Mouse (Mus musculus): ENCODE data around the gene Stum. TPM values are rescaled to one million over a fixed set of nuclear protein-coding genes. Genes with fewer than 3 reads are reported as not detected.

The Stum gene
- polyA plus RNA-seq, 1 experiment from 2014 or later: 1.2 TPM

- Histone ChIP-seq H3K4me1 (ENCODE audit: control insufficient read depth, insufficient read depth, low read length) (peaks cover 78% of the 10 kb centered on the region), H3K9ac (ENCODE audit: low read depth, low read length) (peak overlapping the region; percentile 54; the same call in 1 of the 2 replicates), H3K4me2 (ENCODE audit: low read depth, low read length) (peak overlapping the region; percentile 26; the same call in 1 of the 2 replicates), H3K27ac (ENCODE audit: low read length) (peak overlapping the region; percentile 91), H3K27me3 (replicated peaks; ENCODE audit: control insufficient read depth, insufficient read depth, low read length) (no peaks in the 10 kb centered on the region), H3K4me3 (ENCODE audit: low read length) (no peak overlapping the region), H3K36me3 (ENCODE audit: control insufficient read depth, insufficient read depth, low read length) (no peaks in the 10 kb centered on the region), H3K9me3 (ENCODE audit: control insufficient read depth, low read length) (no peaks in the 10 kb centered on the region)
- WGBS: 77% methylated on average over 3 of the region's 3 CpGs
- ATAC-seq: no peak
These were observed 78.6 kb downstream of the Stum start for GRCm38 (mm10) chr1:180404706-180405105.

DNA sequence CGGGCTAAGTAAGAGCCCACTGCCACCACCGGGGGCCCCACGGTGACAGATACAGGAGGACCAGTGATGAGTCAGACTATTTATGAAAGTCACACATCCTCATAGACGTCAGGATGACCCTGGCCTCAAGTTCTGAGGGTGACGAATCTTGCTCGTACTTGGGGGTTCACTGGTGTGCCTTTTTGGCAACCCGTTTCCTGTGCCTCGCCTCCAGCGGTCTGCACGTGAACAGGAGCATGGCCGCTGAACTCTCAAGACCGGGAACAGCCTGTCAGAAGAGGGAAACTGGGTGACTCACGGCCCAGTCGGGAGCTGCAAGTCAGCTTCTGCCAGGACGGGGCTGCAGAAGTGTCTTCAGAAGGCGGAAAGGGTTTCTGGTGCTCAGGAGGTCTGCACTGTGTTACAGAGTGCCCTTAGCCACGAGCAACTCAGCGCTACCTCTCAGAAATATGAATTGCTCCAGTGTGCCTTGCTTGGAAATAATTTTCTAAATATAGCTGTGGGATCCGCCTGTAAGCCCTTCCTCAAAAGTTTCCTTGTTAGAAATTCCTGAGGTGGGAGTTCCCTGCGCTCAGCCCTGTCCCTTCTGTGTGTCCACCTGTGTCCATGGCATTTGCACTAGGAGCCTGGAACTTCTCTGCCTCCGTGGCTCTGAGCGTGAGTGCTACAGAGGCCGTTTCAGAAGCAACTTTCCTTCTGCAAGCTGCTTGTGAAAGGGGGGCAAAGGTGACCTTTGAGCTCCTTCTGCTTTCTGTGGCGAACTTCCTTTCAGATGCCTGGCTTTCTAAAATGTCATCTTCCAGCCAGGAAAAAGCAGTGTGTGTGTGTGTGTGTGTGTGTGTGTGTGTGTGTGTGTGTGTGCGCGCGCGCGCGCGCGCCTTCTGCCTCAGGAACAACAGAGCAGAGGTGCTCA, 79.4 kb downstream of the Stum start:
- H3K9ac ChIP-seq (ENCODE audit: low read depth, low read length): peak overlapping the region; percentile 54

DNA sequence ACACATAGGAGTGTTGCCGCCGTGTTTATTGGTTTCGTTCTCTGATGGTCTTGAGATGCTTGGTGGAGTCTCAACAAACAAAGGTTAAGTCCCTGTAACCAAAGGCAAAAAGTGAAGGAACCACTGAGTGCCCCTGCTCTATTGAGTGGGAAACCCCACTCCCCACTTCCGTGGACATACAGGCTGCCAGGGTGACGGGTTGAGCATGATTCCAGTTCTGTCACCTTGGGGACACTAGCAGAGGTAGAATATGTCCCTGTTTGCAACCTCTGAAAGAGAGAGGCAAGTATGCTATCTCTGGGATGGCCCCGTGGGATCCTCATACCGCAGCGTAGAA, 80.0 kb downstream of the Stum start:
- WGBS: 68% methylated on average over 8 of the region's 8 CpGs

More for the DNA sequence above, 79.4 kb downstream of the Stum start:
- ATAC-seq: peak; percentile 61
- Histone ChIP-seq H3K36me3 (ENCODE audit: control insufficient read depth, insufficient read depth, low read length) (no peaks in the 10 kb centered on the region), H3K9me3 (ENCODE audit: control insufficient read depth, low read length) (no peaks in the 10 kb centered on the region), H3K4me3 (ENCODE audit: low read length) (peak overlapping the region; percentile 10; the same call in 1 of the 2 replicates), H3K4me2 (ENCODE audit: low read depth, low read length) (peak overlapping the region; percentile 26), H3K27me3 (replicated peaks; ENCODE audit: control insufficient read depth, insufficient read depth, low read length) (no peaks in the 10 kb centered on the region), H3K4me1 (ENCODE audit: control insufficient read depth, insufficient read depth, low read length) (peaks cover 71% of the 10 kb centered on the region), H3K27ac (ENCODE audit: low read length) (peak overlapping the region; percentile 91)
- WGBS: 28% methylated on average over 32 of the region's 32 CpGs

GRCm38 (mm10) chr1:180402481-180403081, 80.7 kb downstream of the Stum start:
- H3K27ac ChIP-seq (ENCODE audit: low read length): peak overlapping the region; percentile 91
- H3K9me3 ChIP-seq (ENCODE audit: control insufficient read depth, low read length): no peaks in the 10 kb centered on the region
- WGBS: 57% methylated on average over 11 of the region's 11 CpGs
- peaks cover 58% of the 10 kb centered on the region for H3K4me1 ChIP-seq (ENCODE audit: control insufficient read depth, insufficient read depth, low read length)
- H3K4me3 ChIP-seq (ENCODE audit: low read length): no peak overlapping the region
- no peaks in the 10 kb centered on the region for H3K36me3 ChIP-seq (ENCODE audit: control insufficient read depth, insufficient read depth, low read length)
- no peak for ATAC-seq
- peak overlapping the region; percentile 54 for H3K9ac ChIP-seq (ENCODE audit: low read depth, low read length)
- H3K4me2 ChIP-seq (ENCODE audit: low read depth, low read length): no peak overlapping the region
- no peaks in the 10 kb centered on the region for H3K27me3 ChIP-seq (replicated peaks; ENCODE audit: control insufficient read depth, insufficient read depth, low read length)

More for the DNA sequence above, 80.0 kb downstream of the Stum start:
- Histone ChIP-seq H3K9me3 (ENCODE audit: control insufficient read depth, low read length) (no peaks in the 10 kb centered on the region), H3K4me1 (ENCODE audit: control insufficient read depth, insufficient read depth, low read length) (peaks cover 65% of the 10 kb centered on the region), H3K4me2 (ENCODE audit: low read depth, low read length) (peak overlapping the region; percentile 26; the same call in 1 of the 2 replicates), H3K4me3 (ENCODE audit: low read length) (no peak overlapping the region), H3K27ac (ENCODE audit: low read length) (peak overlapping the region; percentile 91), H3K36me3 (ENCODE audit: control insufficient read depth, insufficient read depth, low read length) (no peaks in the 10 kb centered on the region), H3K27me3 (replicated peaks; ENCODE audit: control insufficient read depth, insufficient read depth, low read length) (no peaks in the 10 kb centered on the region), H3K9ac (ENCODE audit: low read depth, low read length) (peak overlapping the region; percentile 54)
- ATAC-seq: no peak

- no peaks in the 10 kb centered on the region for H3K36me3 ChIP-seq (ENCODE audit: control insufficient read depth, insufficient read depth, low read length)
- no peak for ATAC-seq
- no peak overlapping the region for H3K4me3 ChIP-seq (ENCODE audit: low read length)
- H3K9ac ChIP-seq (ENCODE audit: low read depth, low read length): no peak overlapping the region
- no peaks in the 10 kb centered on the region for H3K27me3 ChIP-seq (replicated peaks; ENCODE audit: control insufficient read depth, insufficient read depth, low read length)
- no peak overlapping the region for H3K4me2 ChIP-seq (ENCODE audit: low read depth, low read length)
- WGBS: 82% methylated on average over 6 of the region's 6 CpGs
- H3K4me1 ChIP-seq (ENCODE audit: control insufficient read depth, insufficient read depth, low read length): peaks cover 50% of the 10 kb centered on the region
- H3K9me3 ChIP-seq (ENCODE audit: control insufficient read depth, low read length): no peaks in the 10 kb centered on the region
- peak overlapping the region; percentile 91 for H3K27ac ChIP-seq (ENCODE audit: low read length)
These were observed 81.6 kb downstream of the Stum start for GRCm38 (mm10) chr1:180401725-180402124.

- Histone ChIP-seq H3K9ac (ENCODE audit: low read depth, low read length) (no peak overlapping the region), H3K4me2 (ENCODE audit: low read depth, low read length) (no peak overlapping the region), H3K27ac (ENCODE audit: low read length) (peak overlapping the region; percentile 50), H3K4me3 (ENCODE audit: low read length) (no peak overlapping the region), H3K36me3 (ENCODE audit: control insufficient read depth, insufficient read depth, low read length) (no peaks in the 10 kb centered on the region), H3K27me3 (replicated peaks; ENCODE audit: control insufficient read depth, insufficient read depth, low read length) (no peaks in the 10 kb centered on the region), H3K4me1 (ENCODE audit: control insufficient read depth, insufficient read depth, low read length) (peaks cover 49% of the 10 kb centered on the region), H3K9me3 (ENCODE audit: control insufficient read depth, low read length) (no peaks in the 10 kb centered on the region)
- 70% methylated on average over 4 of the region's 4 CpGs for WGBS
- no peak for ATAC-seq
These were observed 82.4 kb downstream of the Stum start for GRCm38 (mm10) chr1:180400691-180401455.

GRCm38 (mm10) chr1:180398446-180398845, 84.9 kb downstream of the Stum start:
- Histone ChIP-seq H3K9me3 (ENCODE audit: control insufficient read depth, low read length) (no peaks in the 10 kb centered on the region), H3K27ac (ENCODE audit: low read length) (no peak overlapping the region), H3K27me3 (replicated peaks; ENCODE audit: control insufficient read depth, insufficient read depth, low read length) (no peaks in the 10 kb centered on the region), H3K9ac (ENCODE audit: low read depth, low read length) (no peak overlapping the region), H3K4me1 (ENCODE audit: control insufficient read depth, insufficient read depth, low read length) (peaks cover 27% of the 10 kb centered on the region), H3K36me3 (ENCODE audit: control insufficient read depth, insufficient read depth, low read length) (no peaks in the 10 kb centered on the region), H3K4me2 (ENCODE audit: low read depth, low read length) (no peak overlapping the region), H3K4me3 (ENCODE audit: low read length) (no peak overlapping the region)
- WGBS: 64% methylated on average over 3 of the region's 3 CpGs
- no peak for ATAC-seq

GRCm38 (mm10) chr1:180397734-180398133, 85.6 kb downstream of the Stum start:
- Histone ChIP-seq H3K9ac (ENCODE audit: low read depth, low read length) (no peak overlapping the region), H3K4me3 (ENCODE audit: low read length) (no peak overlapping the region), H3K4me2 (ENCODE audit: low read depth, low read length) (no peak overlapping the region), H3K4me1 (ENCODE audit: control insufficient read depth, insufficient read depth, low read length) (peaks cover 24% of the 10 kb centered on the region), H3K9me3 (ENCODE audit: control insufficient read depth, low read length) (no peaks in the 10 kb centered on the region), H3K27me3 (replicated peaks; ENCODE audit: control insufficient read depth, insufficient read depth, low read length) (no peaks in the 10 kb centered on the region), H3K36me3 (ENCODE audit: control insufficient read depth, insufficient read depth, low read length) (no peaks in the 10 kb centered on the region), H3K27ac (ENCODE audit: low read length) (no peak overlapping the region)
- WGBS: 36% methylated on average over 5 of the region's 5 CpGs
- ATAC-seq: no peak

DNA sequence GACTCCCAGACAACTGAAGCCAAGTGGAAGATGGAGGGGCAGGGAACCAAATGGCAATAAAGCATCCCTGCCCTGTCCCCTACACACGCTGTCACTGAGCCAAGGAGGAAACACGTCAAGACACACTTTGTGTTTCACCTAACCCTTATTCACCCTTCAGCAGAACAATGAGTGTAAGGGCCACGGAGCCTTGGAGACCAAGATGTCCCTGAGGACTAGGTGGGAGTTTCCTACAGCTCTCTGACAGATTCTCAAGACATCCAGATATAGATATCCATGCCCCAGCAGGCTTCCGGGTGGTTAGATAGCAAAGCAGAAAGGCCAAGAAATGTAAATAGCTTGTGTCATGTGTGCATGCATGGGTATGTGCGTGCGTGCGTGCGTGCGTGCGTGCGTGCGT, 89.4 kb downstream of the Stum start:
- 88% methylated on average over 12 of the region's 12 CpGs for WGBS
- Histone ChIP-seq H3K27ac (ENCODE audit: low read length) (0 out of 2 replicates have a peak overlapping the region, but pooled peaks have one; percentile 21), H3K36me3 (ENCODE audit: control insufficient read depth, insufficient read depth, low read length) (no peaks in the 10 kb centered on the region), H3K9ac (ENCODE audit: low read depth, low read length) (no peak overlapping the region), H3K4me3 (ENCODE audit: low read length) (no peak overlapping the region), H3K4me2 (ENCODE audit: low read depth, low read length) (no peak overlapping the region), H3K27me3 (replicated peaks; ENCODE audit: control insufficient read depth, insufficient read depth, low read length) (no peaks in the 10 kb centered on the region), H3K4me1 (ENCODE audit: control insufficient read depth, insufficient read depth, low read length) (peaks cover 23% of the 10 kb centered on the region), H3K9me3 (ENCODE audit: control insufficient read depth, low read length) (no peaks in the 10 kb centered on the region)
- no peak for ATAC-seq

Data from intestine, embryonic 16.5 days (tissue).